Mouse (Mus musculus) left cerebral cortex, postnatal 14 days (tissue): ENCODE data around the gene 4833439L19Rik. TPM values are rescaled to one million over a fixed set of nuclear protein-coding genes. Genes with fewer than 3 reads are reported as not detected.

Experiments
- DNase-seq, 2 experiments: peaks; one replicate each; pipeline ENCODE4 v3.0.0; 2021 to 2022; ENCODE audit warnings: low spot score in 2 of 2, mixed read lengths in 1 of 2
- intact Hi-C: fragments of 180-260 bp; cut with DNase I; formaldehyde crosslinking; loops from one replicate; pipeline ENCODE4 v1.15.1; 2025
- microRNA-seq, 2 experiments: library from miRNA; unstranded; fragments of <30 nt; microRNA quantifications; one replicate each; pipeline ENCODE4 v1.2.0; 2022
- total RNA-seq, 2 experiments: library from RNA; stranded (reverse); gene quantifications; 2 replicates each; pipeline ENCODE4 v1.2.3; 2021

The 4833439L19Rik gene
- total RNA-seq, 2 experiments from 2014 or later: 149 to 151 TPM

DNA sequence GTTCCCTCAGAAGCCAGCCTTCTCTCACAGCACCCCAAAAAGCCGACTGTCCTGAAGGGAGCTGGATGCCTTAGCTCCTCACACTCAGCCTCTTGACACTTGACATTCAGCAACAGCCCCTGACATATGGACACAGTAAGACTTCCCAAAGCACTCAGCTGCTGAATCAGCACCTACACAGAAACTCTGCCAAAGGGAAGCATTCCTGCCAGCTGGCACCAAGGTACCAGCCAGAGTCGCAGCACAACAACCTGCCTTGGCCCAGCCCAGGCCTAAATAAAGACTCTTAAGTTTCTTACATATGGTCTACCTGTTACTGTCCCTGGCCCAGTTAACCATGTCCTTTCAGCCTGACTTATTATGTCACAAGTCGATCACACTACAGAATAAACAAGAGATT, 8.4 kb downstream of the 4833439L19Rik start:
- intact Hi-C loops: loop anchor here (10.0 kb wide), 1 partner anchor 92 kb away; the partner anchor contains the start of gene Thoc3
- DNase-seq: no peak

DNA sequence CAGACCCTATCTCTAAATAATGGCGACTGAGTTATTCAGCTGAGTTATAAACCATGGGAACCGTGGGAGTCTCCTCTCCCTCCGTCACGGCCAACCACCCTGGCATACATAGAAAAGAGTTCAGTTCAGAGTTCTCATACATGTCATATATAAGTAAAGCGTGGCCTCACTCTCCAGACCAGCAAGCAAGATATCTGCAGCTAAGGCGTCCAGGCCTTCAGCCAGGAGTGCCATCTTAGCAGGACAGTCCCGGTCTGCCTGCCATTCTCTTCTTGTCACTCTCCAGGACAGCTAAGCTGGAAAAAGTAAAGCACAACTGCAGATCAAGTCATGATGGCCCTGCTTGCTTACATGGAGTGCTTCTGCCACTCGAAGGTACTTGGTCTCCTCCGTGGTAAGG, 9.1 kb downstream of the 4833439L19Rik start:
- intact Hi-C loops: loop anchor here (10.0 kb wide), 1 partner anchor 91 kb away; the partner anchor contains the start of gene Thoc3
- DNase-seq: no peak

GRCm38 (mm10) chr13:54548036-54548435, 17.2 kb downstream of the 4833439L19Rik start:
- intact Hi-C loops: no loop called here
- DNase-seq: no peak

DNA sequence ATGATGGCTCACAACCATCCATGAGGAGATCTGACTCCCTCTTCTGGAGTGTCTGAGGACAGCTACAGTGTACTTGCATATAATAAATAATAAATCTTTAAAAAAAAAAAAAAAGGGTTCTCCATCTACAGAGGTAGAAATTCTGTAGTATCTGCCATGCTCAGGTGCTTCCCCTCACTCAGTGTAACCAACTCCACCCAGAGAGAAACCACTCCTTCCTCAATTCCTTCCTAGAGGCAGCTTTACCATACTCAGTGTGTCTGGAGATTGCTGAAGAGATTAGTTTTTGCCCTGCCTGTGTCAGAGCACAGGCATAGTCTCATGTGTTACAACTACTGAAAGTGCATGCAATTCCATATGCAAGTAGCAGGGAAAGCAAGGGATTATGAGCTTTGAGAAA, 33.1 kb downstream of the 4833439L19Rik start:
- intact Hi-C loops: no loop called here
- no peak for DNase-seq

- DNase-seq: no peak
- intact Hi-C loops: no loop called here
Observed at GRCm38 (mm10) chr13:54527140-54527539, 38.1 kb downstream of the 4833439L19Rik start.

DNA sequence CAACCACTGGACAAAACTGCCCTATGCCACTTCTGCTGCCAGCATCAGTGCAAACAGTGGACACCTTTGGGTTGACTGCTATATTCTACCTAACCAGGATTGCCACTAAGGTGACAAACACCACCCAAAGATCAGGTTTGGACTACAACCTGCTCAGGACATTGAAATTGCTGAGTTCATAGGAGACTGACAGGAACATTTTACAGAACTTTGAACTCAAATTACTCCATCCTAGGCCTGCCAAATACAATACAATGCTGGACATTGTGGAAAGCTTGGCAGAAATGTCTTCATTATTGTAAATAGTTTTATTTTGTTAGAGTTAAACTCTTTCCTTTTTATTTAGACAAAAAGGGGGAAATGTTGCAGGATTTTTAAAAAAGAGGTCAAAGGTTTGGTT, 44.1 kb downstream of the 4833439L19Rik start:
- no peak for DNase-seq
- intact Hi-C loops: no loop called here

GRCm38 (mm10) chr13:54520221-54520620, 45.0 kb downstream of the 4833439L19Rik start:
- intact Hi-C loops: no loop called here
- DNase-seq: no peak

GRCm38 (mm10) chr13:54505920-54506319, 59.3 kb downstream of the 4833439L19Rik start:
- intact Hi-C loops: no loop called here

DNA sequence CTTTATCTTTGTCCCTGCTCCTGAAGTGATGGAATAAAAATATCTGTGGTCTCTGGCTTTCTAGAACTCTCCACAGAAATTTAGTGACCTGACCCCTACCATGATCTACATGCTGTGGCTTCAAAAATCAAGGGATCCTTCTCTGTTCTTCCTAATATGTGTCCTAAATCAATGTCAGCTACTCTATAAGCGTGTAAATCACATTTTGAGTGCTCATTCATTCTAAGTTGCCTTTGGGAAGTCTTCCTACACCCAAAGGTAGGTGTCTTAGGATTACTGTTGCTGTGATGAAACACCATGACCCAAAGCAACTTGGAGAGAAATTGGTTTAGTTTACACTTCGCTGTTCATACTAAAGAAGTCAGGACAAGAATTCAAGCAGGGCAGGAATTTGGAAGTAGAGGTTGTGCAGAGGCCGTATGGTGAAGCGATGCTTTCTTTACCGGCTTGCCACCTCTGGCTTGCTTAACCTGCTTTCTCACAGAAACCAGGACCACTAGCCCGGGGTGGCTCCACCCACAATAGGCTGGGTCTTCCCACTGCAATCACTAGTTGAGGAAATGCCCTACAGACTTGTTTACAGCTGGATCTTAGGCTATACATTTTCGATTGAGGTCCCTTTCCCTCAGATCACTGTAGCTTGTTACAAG, 60.5 kb downstream of the 4833439L19Rik start:
- no peak for DNase-seq
- intact Hi-C loops: no loop called here

More at GRCm38 (mm10) chr13:54505920-54506319, 59.3 kb downstream of the 4833439L19Rik start:
- peak; percentile 10 to 59 for DNase-seq

DNA sequence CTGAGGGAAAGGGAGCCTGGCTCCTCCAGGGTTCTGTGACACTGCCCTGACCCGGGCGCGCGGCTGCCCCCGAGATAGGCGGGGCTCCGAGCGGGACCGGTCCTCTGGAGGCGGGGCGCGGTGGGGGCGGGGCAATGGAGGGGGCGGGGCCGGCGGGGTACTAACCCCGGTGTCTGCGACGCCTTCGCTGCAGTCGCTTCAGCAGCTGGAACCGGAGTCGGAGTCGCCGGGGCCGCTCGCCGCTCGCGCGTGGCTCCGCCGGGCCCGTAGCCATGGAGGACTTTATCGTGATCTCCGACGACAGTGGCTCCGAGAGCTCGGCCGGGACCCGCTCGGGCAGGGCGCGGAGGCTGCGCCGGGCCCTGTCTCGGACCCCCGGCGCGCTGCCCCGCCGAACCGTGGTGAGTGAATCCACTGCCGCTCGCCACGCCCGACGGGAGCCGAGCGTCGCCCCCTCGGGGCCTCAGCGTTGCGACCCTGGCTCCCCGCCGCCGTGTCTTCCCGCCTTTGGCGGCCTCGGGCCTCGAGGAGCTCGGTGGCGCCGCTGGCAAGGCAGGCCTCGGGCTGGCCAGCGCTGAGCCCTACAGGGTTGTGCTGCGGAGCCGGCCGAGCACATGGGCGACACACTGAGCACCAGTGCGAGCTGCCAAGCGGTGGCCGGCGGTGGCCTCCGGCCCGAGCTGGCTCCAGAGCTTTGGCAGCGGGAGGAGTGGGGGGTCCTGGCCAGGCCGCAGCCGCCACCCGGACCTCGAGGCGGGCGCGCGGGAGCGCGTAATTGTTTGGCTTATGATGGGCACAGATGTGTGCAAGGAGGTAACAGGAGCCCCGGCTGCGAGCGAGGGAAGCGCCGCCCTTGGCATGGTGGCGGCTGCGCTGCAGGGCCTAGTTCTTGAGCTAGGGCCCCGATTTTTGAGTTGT, 61.4 kb downstream of the 4833439L19Rik start, which contains the start of gene Simc1:
Simc1 (plus strand) TSS at position 176 of the 918 bp plus-strand sequence.
- DNase-seq: peak; percentile 36 to 56
- intact Hi-C loops: no loop called here

DNA sequence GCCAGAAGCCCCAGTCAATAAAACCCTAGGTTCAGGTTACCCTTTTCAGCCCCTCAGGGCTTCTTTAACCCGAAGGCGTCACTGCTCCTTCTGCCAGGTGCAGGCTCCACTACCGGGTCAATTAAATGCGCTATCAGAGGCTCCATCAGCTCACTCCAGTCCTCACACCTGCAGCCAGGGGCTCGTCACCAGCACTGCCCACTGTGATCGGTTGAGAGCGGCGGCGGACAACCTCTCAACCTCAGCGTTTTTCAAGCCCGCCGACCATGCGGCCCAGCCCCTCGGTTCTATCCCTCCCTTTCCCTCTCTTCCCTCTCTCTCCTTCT, 62.0 kb downstream of the 4833439L19Rik start:
- intact Hi-C loops: no loop called here
- peak in 1 of 2 experiments; percentile 7 for DNase-seq

DNA sequence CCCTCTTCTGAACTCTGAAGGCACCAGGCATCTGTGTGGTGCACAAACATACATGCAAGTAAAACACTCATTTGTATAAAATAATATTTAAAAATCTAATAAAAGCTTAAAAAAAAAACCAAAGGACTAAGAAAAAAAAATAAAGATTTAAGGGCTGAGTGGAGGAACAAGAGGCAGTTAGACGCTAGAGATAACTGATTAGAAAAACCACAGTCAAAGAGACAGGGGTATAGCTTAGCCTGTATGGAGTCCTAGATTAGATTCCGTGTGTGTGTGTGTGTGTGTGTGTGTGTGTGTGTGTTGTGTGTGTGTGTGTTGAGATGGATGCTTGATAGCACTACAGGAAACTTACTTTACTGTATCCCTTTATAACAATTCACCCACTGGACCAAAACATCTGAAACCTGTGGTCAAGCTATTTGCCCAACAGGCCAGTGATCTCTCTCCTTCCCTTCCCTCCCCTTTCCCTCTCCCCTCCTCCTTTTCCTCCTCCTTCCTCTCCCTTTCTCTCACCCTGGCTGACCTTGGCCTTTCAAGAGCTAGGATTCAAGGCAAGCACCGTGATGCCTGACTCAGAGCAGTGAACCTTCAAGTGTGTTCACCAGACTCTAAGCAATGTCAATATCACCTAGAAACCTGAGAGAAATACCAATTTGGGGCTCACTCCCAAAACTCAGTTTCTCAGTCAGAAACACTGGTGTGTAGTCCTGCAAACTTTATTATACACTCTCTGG, 63.1 kb downstream of the 4833439L19Rik start:
- no peak for DNase-seq
- intact Hi-C loops: no loop called here

- DNase-seq: no peak
- intact Hi-C loops: no loop called here
Observed at GRCm38 (mm10) chr13:54501352-54501751, 63.9 kb downstream of the 4833439L19Rik start.

Small RNAs within 50 kb of the gene (microRNA-seq; reads per million reads assigned to microRNA genes)
- gene Gm24195: 0 reads per million in 2 experiments

Other genes with a start within 250 kb of the 4833439L19Rik start
- 100 to 1,000 TPM; 689 to 707 TPM for gene Cplx2, start 194.1 kb downstream of the 4833439L19Rik start, total RNA-seq
- 10 to 100 TPM; 39.5 to 41.1 TPM for gene Thoc3, start 96.6 kb downstream of the 4833439L19Rik start, total RNA-seq
- gene Simc1, start 61.7 kb downstream of the 4833439L19Rik start, total RNA-seq: 10 to 100 TPM; 13.6 to 14.8 TPM
- gene Arl10, start 9.6 kb upstream of the 4833439L19Rik start, total RNA-seq: 10 to 100 TPM; 25.6 to 28.5 TPM
- gene Nop16, start 24.7 kb upstream of the 4833439L19Rik start, total RNA-seq: 10 to 100 TPM; 27.0 to 30.4 TPM
- gene Higd2a, start 24.8 kb upstream of the 4833439L19Rik start, total RNA-seq: 100 to 1,000 TPM; 168 to 177 TPM
- 100 to 1,000 TPM; 331 to 351 TPM for gene Cltb, start 45.9 kb upstream of the 4833439L19Rik start, total RNA-seq
- 10 to 100 TPM; 47.4 to 57.3 TPM for gene Faf2, start 56.3 kb upstream of the 4833439L19Rik start, total RNA-seq
- 100 to 1,000 TPM; 138 to 149 TPM for gene Rnf44, start 128.5 kb upstream of the 4833439L19Rik start, total RNA-seq
- gene Cdhr2, start 136.0 kb upstream of the 4833439L19Rik start, total RNA-seq: under 1 TPM; 0.24 to 0.36 TPM
- gene Gprin1, start 184.4 kb upstream of the 4833439L19Rik start, total RNA-seq: 100 to 1,000 TPM; 151 to 168 TPM
- 100 to 1,000 TPM; 873 to 922 TPM for gene Sncb, start 201.2 kb upstream of the 4833439L19Rik start, total RNA-seq
- gene Eif4e1b, start 218.6 kb upstream of the 4833439L19Rik start, total RNA-seq: not detected
- gene Tspan17, start 223.9 kb upstream of the 4833439L19Rik start, total RNA-seq: 10 to 100 TPM; 58.2 to 63.1 TPM